Mouse (Mus musculus) fat pad, adult 2 months (tissue): Measurements from ENCODE around the gene Pck2.

Source experiments
- DNase-seq: peaks from one replicate; pipeline ENCODE4 v3.0.0-alpha.2; 2011; ENCODE audit warnings: low read depth, low spot score; ENCODE audit errors: extremely low read depth

Gene Pck2

GRCm38 (mm10) chr14:55540067-55540786 is at the start of gene Pck2:
Pck2 (plus strand) TSS chr14:55540266.
- DNase-seq: no peak

- no peak for DNase-seq
Measured at GRCm38 (mm10) chr14:55490361-55491201, 49.5 kb upstream of the Pck2 start, which contains the start of gene Carmil3. Carmil3 (plus strand) TSS chr14:55490651.

DNA sequence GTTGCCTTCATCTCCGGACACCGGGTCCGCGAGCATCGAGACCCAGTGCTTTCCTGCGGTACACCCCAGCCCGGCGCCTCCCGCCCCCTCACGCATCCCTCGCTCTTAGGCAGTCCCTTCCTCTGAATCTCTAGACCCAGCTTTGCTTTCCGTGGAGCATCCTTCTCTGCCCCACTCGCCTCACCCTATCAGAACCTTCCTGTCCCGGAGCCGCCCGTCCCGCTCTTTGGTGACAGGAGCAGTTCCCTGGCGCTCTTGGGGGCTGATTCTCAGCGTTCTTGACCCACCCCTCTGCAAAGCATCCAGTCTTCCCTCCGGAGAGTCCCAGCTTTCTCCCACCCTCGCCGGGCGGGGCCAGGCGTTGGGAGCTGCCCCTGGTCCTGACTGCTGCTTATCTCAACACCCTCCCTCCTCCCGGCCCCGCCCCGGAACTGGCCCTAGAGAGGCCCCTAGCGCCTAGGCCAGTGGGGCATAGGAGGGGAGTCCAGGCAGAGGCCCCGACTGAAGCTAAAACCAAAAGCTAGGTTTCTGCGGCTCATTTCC is 48.7 kb upstream of the Pck2 start:
- DNase-seq: no peak

DNA sequence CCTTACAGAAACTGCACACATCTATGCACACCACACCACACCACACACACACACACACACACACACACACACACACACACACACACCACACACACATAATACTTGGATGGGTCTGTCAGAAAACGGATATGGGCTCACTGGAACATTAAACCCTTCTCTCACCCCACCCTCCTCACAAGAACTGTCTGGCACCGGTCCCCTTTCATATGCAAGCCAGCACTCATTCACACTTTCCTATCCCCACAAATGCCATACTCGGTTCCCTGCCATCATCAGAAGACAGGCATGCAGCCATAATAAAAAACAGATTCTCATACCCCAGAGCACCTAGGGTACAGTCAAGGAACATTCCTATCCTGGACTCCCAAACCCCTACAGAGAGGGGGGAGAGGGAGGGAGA is 48.0 kb upstream of the Pck2 start:
- DNase-seq: no peak

DNA sequence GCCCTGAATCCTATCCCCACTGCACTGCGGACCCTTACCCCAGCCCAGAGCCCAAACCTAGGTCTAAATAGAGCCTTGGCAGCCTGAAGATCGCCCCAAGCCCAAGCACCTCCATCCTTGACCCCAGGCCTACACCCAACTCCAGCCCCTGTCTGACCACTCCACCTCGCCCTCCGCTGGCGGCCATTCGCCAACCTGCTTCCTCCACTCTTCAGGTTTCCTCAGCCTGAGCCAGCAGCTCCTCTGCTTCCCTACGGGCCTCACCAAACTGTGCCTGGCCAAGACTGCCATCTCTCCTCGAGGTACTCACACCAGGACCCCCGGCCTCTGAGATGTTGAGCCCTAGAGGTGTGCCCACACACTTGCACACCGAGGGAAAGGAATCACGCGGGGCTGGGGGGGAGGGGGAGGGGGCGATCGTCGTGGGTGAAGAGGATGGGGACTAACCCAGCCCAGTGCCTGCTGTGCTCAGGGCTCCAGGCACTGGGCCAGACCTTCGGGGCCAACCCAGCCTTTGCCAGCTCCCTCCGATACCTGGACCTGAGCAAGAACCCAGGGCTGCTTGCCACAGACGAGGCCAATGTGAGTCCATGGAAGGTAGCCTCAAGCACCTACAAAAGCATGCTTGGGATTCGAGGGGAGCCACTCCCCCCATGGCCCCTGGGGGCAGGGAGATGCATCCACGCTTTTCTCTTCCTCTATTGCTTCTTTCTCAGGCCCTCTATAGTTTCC is 44.4 kb upstream of the Pck2 start:
- DNase-seq: no peak

GRCm38 (mm10) chr14:55496761-55497448 is 43.2 kb upstream of the Pck2 start:
- no peak for DNase-seq

- DNase-seq: no peak
Measured at GRCm38 (mm10) chr14:55497449-55497821, 42.6 kb upstream of the Pck2 start.

DNA sequence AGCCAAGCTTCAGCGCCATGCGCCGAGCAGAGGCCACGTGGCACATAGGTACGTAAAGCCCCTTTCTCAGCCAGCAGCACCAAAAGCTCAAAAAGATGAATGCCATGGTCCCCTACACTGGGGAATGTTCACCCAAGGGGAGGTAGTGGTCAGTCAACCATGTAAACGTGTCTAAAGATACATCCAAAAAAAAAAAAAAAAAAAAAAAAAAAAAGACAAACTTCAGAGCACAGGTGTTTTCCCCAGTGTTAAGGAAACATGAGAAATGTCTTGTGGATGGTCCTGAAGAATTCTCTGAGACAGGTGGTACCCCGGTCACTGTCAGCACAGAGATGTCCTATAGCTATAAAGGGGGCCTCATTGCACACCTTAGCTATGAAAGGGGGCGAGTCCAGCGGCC is 34.5 kb upstream of the Pck2 start:
- DNase-seq: no peak

DNA sequence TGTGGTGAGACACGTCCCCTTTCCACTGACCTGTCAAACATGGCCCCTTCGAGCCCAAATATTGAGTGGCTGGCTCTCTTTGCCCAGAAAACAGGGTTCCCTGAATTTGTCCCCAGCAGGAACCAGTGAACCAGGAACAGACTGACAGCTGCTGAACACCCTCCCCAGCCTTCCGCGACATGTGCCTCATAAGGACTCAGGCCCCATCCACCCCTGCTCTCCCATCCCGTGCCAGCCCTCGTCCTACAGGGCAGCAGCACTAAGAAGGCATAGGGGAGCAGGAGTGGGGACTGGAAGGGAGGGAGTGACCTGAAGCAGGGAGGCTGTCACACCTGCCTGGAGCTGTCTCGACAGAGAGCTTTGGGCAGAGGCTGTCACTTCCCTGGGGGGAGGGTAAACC is 32.3 kb upstream of the Pck2 start:
- no peak for DNase-seq

- DNase-seq: no peak
Measured at GRCm38 (mm10) chr14:55509540-55509939, 30.5 kb upstream of the Pck2 start.

GRCm38 (mm10) chr14:55510125-55510731 is 29.8 kb upstream of the Pck2 start, which contains the start of gene Cpne6:
Cpne6 (plus strand) TSS chr14:55510445.
- DNase-seq: no peak

- DNase-seq: no peak
Measured at GRCm38 (mm10) chr14:55511037-55511436, 29.0 kb upstream of the Pck2 start.

- DNase-seq: no peak
Measured at GRCm38 (mm10) chr14:55513927-55514326, 26.1 kb upstream of the Pck2 start.

DNA sequence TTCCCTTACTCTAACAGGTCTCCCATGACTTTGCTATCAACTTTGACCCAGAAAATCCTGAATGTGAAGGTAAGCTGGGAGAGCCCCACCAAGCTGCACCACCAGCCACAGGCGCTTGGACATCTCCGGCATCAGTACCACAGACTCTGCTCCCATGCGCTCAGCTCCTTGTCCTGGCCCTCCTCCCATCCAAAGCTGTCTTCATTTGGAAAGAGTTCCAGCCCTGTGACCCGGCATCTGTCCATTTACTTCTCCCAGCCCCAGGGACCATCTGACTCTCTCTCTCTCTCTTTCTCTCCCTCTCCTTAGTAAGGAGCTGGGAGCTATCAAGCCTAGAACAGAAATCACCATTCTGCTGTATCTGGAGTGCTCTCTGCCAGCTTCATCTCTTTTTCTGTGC is 24.2 kb upstream of the Pck2 start:
- no peak for DNase-seq

DNA sequence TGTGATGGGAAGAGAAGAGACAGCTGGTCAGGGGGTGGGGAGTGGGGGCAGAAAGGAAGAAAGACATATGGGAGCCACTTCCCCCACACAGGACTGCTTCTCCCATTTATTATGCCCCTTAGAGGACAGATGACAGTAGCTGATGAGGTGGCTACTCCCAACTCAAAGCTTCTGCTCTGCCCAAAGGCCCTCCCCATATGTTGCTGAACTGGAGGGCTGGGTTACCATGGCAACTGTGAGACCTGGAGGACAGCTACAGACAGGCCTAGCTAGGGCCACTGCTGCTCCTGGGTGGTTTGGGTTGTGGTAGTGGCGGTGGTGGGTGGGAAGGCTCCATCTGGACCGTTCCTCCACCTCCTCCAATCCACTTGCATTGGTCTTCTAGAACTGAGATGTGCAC is 21.2 kb upstream of the Pck2 start:
- no peak for DNase-seq

- DNase-seq: no peak
Measured at GRCm38 (mm10) chr14:55519604-55520003, 20.5 kb upstream of the Pck2 start.

- no peak for DNase-seq
Measured at GRCm38 (mm10) chr14:55520451-55521361, 19.4 kb upstream of the Pck2 start.

DNA sequence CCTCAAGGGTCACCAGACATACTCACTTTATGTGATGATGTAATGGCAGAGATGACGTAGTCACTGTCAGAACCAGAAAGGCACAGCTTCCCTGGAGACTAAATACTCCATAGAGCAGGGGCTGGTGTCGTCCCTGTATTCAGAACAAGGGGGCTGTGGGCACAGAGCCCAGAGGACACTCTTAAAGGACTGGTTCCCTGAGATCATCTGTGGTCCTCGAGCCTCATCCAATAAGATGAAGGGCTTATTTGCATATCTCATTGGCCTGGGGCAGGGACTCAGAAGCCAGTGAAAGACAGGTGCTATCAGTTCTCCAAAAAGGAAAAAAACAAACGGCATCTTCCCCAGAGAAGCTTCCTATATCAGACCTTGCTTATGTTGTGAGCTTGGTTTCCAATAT is 16.0 kb upstream of the Pck2 start:
- no peak for DNase-seq

- no peak for DNase-seq
Measured at GRCm38 (mm10) chr14:55524785-55525184, 15.3 kb upstream of the Pck2 start, which contains the start of gene Nrl. Nrl (minus strand) TSS chr14:55524981.
